13 mouse cellular contexts compared by ENCODE assay signal in genomic region chr10:99408786-99409185, GRCm38 (mm10).
DNase-seq lines count a peak whose midpoint lies in the region; TF ChIP-seq lines count a peak whose summit lies in the region.
"Had no signal": no experiment of that assay in that cellular context is flagged by ENCODE, and none has a peak within 500 bp of the region (broad histone marks: within the 10 kb centered on the region; RNA-seq: fewer than 3 reads in every experiment).

No protein-coding gene starts in this region.

- peak; percentile 59 for TF ChIP-seq CTCF in layer of hippocampus, adult 2 months (conservative IDR thresholded peaks at IDR 0.05)

- no peak overlapping the region for H3K4me3 ChIP-seq in layer of hippocampus, adult 2 months
- H3K4me3 ChIP-seq: erythroblast, embryonic 14.5 days; liver, embryonic 15.5 days had no signal

- DNase-seq in cerebellum, postnatal 10 days = peak; percentile 20 to 30
- no peak for DNase-seq in cerebellum, adult 11-12 months
- DNase-seq in layer of hippocampus, adult 2 months (ENCODE audit: low spot score in 2 of 2) = no peak
- DNase-seq in layer of hippocampus, adult 8-10 months (ENCODE audit: low spot score in 2 of 2) = no peak
- peak; percentile 18 for DNase-seq in 3T3-L1 (ENCODE audit: low read depth, low spot score)
- peak; percentile 19 for DNase-seq in T-cell, adult 2 months (ENCODE audit: low spot score)
- no peak for DNase-seq in ovary, postnatal 36 days (ENCODE audit: low spot score)
- DNase-seq in cerebellum, postnatal 36 days = no peak
- DNase-seq: heart, postnatal 10 days; kidney, adult 2 months; right cerebral cortex, adult 18-20 months had no signal

- no peak overlapping the region for H3K27ac ChIP-seq in layer of hippocampus, adult 2 months
- H3K27ac ChIP-seq: liver, embryonic 15.5 days had no signal

Comparison
In these comparisons a context has a peak if more than half of its experiments do, and no peak if none do; other contexts are left out.
1. DNase-seq: peak in cerebellum, postnatal 10 days (2 of 2), 3T3-L1 (single experiment) and T-cell, adult 2 months (single experiment); none in cerebellum, adult 11-12 months (single experiment), layer of hippocampus, adult 2 months (0 of 2), layer of hippocampus, adult 8-10 months (0 of 2), ovary, postnatal 36 days (single experiment) and cerebellum, postnatal 36 days (0 of 2).